Mouse (Mus musculus) ES-Bruce4 (cell line): Measurements from ENCODE around the gene 4930568D16Rik. TPM values are rescaled to one million over a fixed set of nuclear protein-coding genes. Genes with fewer than 3 reads are reported as not detected.
A peak's percentile ranks its signal among the peaks of the same experiment; 100 is the strongest.

Experiments used
- H3K27ac ChIP-seq: 2 replicates; pipeline ENCODE4 v1.5.1; 2012; ENCODE audit warnings: low read length, inconsistent platforms; ENCODE audit not compliant: insufficient read depth
- H3K27me3 ChIP-seq: 2 replicates; pipeline ENCODE4 v1.6.1; 2012; ENCODE audit warnings: mild to moderate bottlenecking, low read length, inconsistent platforms; ENCODE audit not compliant: control insufficient read depth, poor library complexity, insufficient read depth, severe bottlenecking
- H3K36me3 ChIP-seq: 2 replicates; pipeline ENCODE4 v1.6.1; 2012; ENCODE audit warnings: inconsistent platforms, mild to moderate bottlenecking, low read length, moderate library complexity; ENCODE audit not compliant: control insufficient read depth, poor library complexity, insufficient read depth, severe bottlenecking
- H3K4me1 ChIP-seq: one replicate; pipeline ENCODE4 v1.8.1; 2011; ENCODE audit warnings: low read length; ENCODE audit not compliant: control insufficient read depth, insufficient read depth
- H3K4me3 ChIP-seq: 2 replicates; pipeline ENCODE4 v1.5.1; 2011; ENCODE audit warnings: low read depth, mild to moderate bottlenecking, low read length
- H3K9ac ChIP-seq: 2 replicates; pipeline ENCODE4 v1.6.1; 2012; ENCODE audit warnings: low read depth, mild to moderate bottlenecking, inconsistent platforms; ENCODE audit not compliant: poor library complexity, severe bottlenecking
- H3K9me3 ChIP-seq: replicated peaks from 2 replicates; pipeline ENCODE4 v1.6.1; 2012; ENCODE audit warnings: mild to moderate bottlenecking, low read length, inconsistent platforms; ENCODE audit not compliant: control insufficient read depth, poor library complexity, insufficient read depth, severe bottlenecking
- CTCF ChIP-seq: IDR thresholded peaks from one replicate; pipeline ENCODE4 v1.8.1; 2011; ENCODE audit warnings: low read depth, low read length
- EP300 ChIP-seq: IDR thresholded peaks from 2 replicates; pipeline ENCODE4 v1.6.1; 2011; ENCODE audit warnings: low read depth, low read length; ENCODE audit not compliant: insufficient read depth
- POLR2A ChIP-seq: IDR thresholded peaks from one replicate; pipeline ENCODE4 v1.8.1; 2011; ENCODE audit warnings: low read length; ENCODE audit not compliant: insufficient read depth
- polyA plus RNA-seq: library from polyadenylated mRNA; stranded (reverse); fragments of >200 nt; gene quantifications from 2 replicates; pipeline ENCODE4 v1.2.4, GENCODE M21; 2011; ENCODE audit warnings: low read depth; ENCODE audit not compliant: missing spikeins, insufficient read depth, insufficient read length

4930568D16Rik gene
- polyA plus RNA-seq, 1 experiment = not detected

- Histone ChIP-seq H3K9ac (no peak overlapping the region), H3K4me1 (no peaks in the 10 kb centered on the region), H3K4me3 (no peak overlapping the region), H3K27me3 (no peaks in the 10 kb centered on the region), H3K36me3 (no peaks in the 10 kb centered on the region), H3K9me3 (no peaks in the 10 kb centered on the region), H3K27ac (no peak overlapping the region)
- TF ChIP-seq POLR2A = no peak
- no peak for TF ChIP-seq EP300
These were observed 10.1 kb upstream of the 4930568D16Rik start for GRCm38 (mm10) chr2:35377600-35377999.

GRCm38 (mm10) chr2:35373003-35373402, 5.5 kb upstream of the 4930568D16Rik start:
- H3K4me3 ChIP-seq = no peak overlapping the region
- no peaks in the 10 kb centered on the region for H3K36me3 ChIP-seq
- no peak for TF ChIP-seq EP300
- no peak for TF ChIP-seq POLR2A
- peak; percentile 64 for TF ChIP-seq CTCF
- no peak overlapping the region for H3K9ac ChIP-seq
- H3K27me3 ChIP-seq = no peaks in the 10 kb centered on the region
- no peaks in the 10 kb centered on the region for H3K9me3 ChIP-seq
- no peak overlapping the region for H3K27ac ChIP-seq
- no peaks in the 10 kb centered on the region for H3K4me1 ChIP-seq

GRCm38 (mm10) chr2:35370686-35371085, 3.2 kb upstream of the 4930568D16Rik start:
- no peak overlapping the region for H3K9ac ChIP-seq
- no peak overlapping the region for H3K4me3 ChIP-seq
- H3K9me3 ChIP-seq = no peaks in the 10 kb centered on the region
- H3K36me3 ChIP-seq = no peaks in the 10 kb centered on the region
- H3K27me3 ChIP-seq = no peaks in the 10 kb centered on the region
- no peak for TF ChIP-seq EP300
- no peak overlapping the region for H3K27ac ChIP-seq
- H3K4me1 ChIP-seq = no peaks in the 10 kb centered on the region

- no peak overlapping the region for H3K4me3 ChIP-seq
- no peak overlapping the region for H3K9ac ChIP-seq
- H3K27me3 ChIP-seq = no peaks in the 10 kb centered on the region
- H3K9me3 ChIP-seq = no peaks in the 10 kb centered on the region
- no peak overlapping the region for H3K27ac ChIP-seq
- H3K36me3 ChIP-seq = no peaks in the 10 kb centered on the region
- no peaks in the 10 kb centered on the region for H3K4me1 ChIP-seq
- TF ChIP-seq POLR2A (no peak), EP300 (no peak), CTCF (no peak)
These were observed 18.3 kb downstream of the 4930568D16Rik start for GRCm38 (mm10) chr2:35349184-35349583.

GRCm38 (mm10) chr2:35345984-35346383, 21.5 kb downstream of the 4930568D16Rik start:
- no peaks in the 10 kb centered on the region for H3K36me3 ChIP-seq
- TF ChIP-seq CTCF (no peak), EP300 (no peak)
- no peaks in the 10 kb centered on the region for H3K4me1 ChIP-seq

GRCm38 (mm10) chr2:35342605-35343004, 24.9 kb downstream of the 4930568D16Rik start:
- no peaks in the 10 kb centered on the region for H3K27me3 ChIP-seq
- H3K4me1 ChIP-seq = no peaks in the 10 kb centered on the region
- TF ChIP-seq CTCF (no peak), POLR2A (no peak), EP300 (no peak)

More at GRCm38 (mm10) chr2:35345984-35346383, 21.5 kb downstream of the 4930568D16Rik start:
- H3K4me3 ChIP-seq = no peak overlapping the region
- no peak overlapping the region for H3K27ac ChIP-seq
- H3K9me3 ChIP-seq = no peaks in the 10 kb centered on the region
- no peak overlapping the region for H3K9ac ChIP-seq
- no peaks in the 10 kb centered on the region for H3K27me3 ChIP-seq

GRCm38 (mm10) chr2:35338707-35339106, 28.8 kb downstream of the 4930568D16Rik start:
- H3K36me3 ChIP-seq = no peaks in the 10 kb centered on the region
- H3K4me1 ChIP-seq = no peaks in the 10 kb centered on the region
- no peak overlapping the region for H3K9ac ChIP-seq
- no peaks in the 10 kb centered on the region for H3K27me3 ChIP-seq
- TF ChIP-seq EP300 (no peak), POLR2A (no peak), CTCF (no peak)
- H3K4me3 ChIP-seq = no peak overlapping the region
- H3K27ac ChIP-seq = no peak overlapping the region
- H3K9me3 ChIP-seq = no peaks in the 10 kb centered on the region

More at GRCm38 (mm10) chr2:35342605-35343004, 24.9 kb downstream of the 4930568D16Rik start:
- no peak overlapping the region for H3K27ac ChIP-seq
- no peaks in the 10 kb centered on the region for H3K36me3 ChIP-seq
- no peaks in the 10 kb centered on the region for H3K9me3 ChIP-seq
- H3K9ac ChIP-seq = no peak overlapping the region
- no peak overlapping the region for H3K4me3 ChIP-seq
